Mouse (Mus musculus): ENCODE measurements around the gene Eif4b. TPM values are rescaled to one million over a fixed set of nuclear protein-coding genes. Genes with fewer than 3 reads are reported as not detected.

Gene Eif4b
- polyA plus RNA-seq, 1 experiment from 2014 or later: 133 TPM

- 19% methylated on average over 8 of the region's 8 CpGs for whole genome bisulfite sequencing
- H3K9me3 ChIP-seq: no peaks in the 10 kb centered on the region
- no peak for DNase-seq (ENCODE audit: low spot score)
- H3K4me3 ChIP-seq: peak overlapping the region; percentile 62
- H3K27ac ChIP-seq (replicated peaks): peak overlapping the region; percentile 94
- H3K36me3 ChIP-seq (replicated peaks): peaks cover 44% of the 10 kb centered on the region
- H3K27me3 ChIP-seq (replicated peaks; ENCODE audit: low read depth, poor library complexity, severe bottlenecking): peaks cover 29% of the 10 kb centered on the region
- peaks cover 77% of the 10 kb centered on the region for H3K4me1 ChIP-seq
Observed at GRCm38 (mm10) chr15:102099771-102100160, 26.2 kb downstream of the Eif4b start.

GRCm38 (mm10) chr15:102100161-102100981 lies 26.8 kb downstream of the Eif4b start, which contains the start of gene Tns2:
Gene Tns2, plus strand, starts transcription at chr15:102100413.
- Histone ChIP-seq H3K9me3 (no peaks in the 10 kb centered on the region), H3K27me3 (replicated peaks; ENCODE audit: low read depth, poor library complexity, severe bottlenecking) (peaks cover 35% of the 10 kb centered on the region), H3K36me3 (replicated peaks) (peaks cover 41% of the 10 kb centered on the region), H3K27ac (replicated peaks) (peak within 1 kb of the TSS; percentile 94), H3K4me3 (peak within 1 kb of the TSS; percentile 62), H3K4me1 (peaks cover 83% of the 10 kb centered on the region)
- WGBS: under 1% methylated on average over 80 of the region's 82 CpGs
- peak; percentile 82 for DNase-seq (ENCODE audit: low spot score)

- peaks cover 91% of the 10 kb centered on the region for H3K4me1 ChIP-seq
- peaks cover 41% of the 10 kb centered on the region for H3K36me3 ChIP-seq (replicated peaks)
- peak overlapping the region; percentile 62 for H3K4me3 ChIP-seq
- H3K9me3 ChIP-seq: no peaks in the 10 kb centered on the region
- H3K27ac ChIP-seq (replicated peaks): peak overlapping the region; percentile 94
- DNase-seq (ENCODE audit: low spot score): peak; percentile 50
- peaks cover 43% of the 10 kb centered on the region for H3K27me3 ChIP-seq (replicated peaks; ENCODE audit: low read depth, poor library complexity, severe bottlenecking)
- WGBS: 21% methylated on average over 10 of the region's 10 CpGs
Observed at GRCm38 (mm10) chr15:102100996-102101671, 27.6 kb downstream of the Eif4b start.

- Histone ChIP-seq H3K9me3 (no peaks in the 10 kb centered on the region), H3K27me3 (replicated peaks; ENCODE audit: low read depth, poor library complexity, severe bottlenecking) (peaks cover 51% of the 10 kb centered on the region), H3K36me3 (replicated peaks) (peaks cover 34% of the 10 kb centered on the region), H3K4me3 (peak overlapping the region; percentile 62), H3K27ac (replicated peaks) (peak overlapping the region; percentile 94), H3K4me1 (peaks cover 99% of the 10 kb centered on the region)
- DNase-seq (ENCODE audit: low spot score): no peak
- WGBS: 23% methylated on average over 11 of the region's 11 CpGs
Observed at GRCm38 (mm10) chr15:102101672-102102541, 28.3 kb downstream of the Eif4b start.

GRCm38 (mm10) chr15:102102548-102103121 lies 29.1 kb downstream of the Eif4b start:
- Histone ChIP-seq H3K9me3 (no peaks in the 10 kb centered on the region), H3K27me3 (replicated peaks; ENCODE audit: low read depth, poor library complexity, severe bottlenecking) (peaks cover 58% of the 10 kb centered on the region), H3K36me3 (replicated peaks) (peaks cover 30% of the 10 kb centered on the region), H3K4me1 (peaks cover 100% of the 10 kb centered on the region), H3K27ac (replicated peaks) (peak overlapping the region; percentile 94), H3K4me3 (peak overlapping the region; percentile 62)
- 4% methylated on average over 6 of the region's 6 CpGs for WGBS
- DNase-seq (ENCODE audit: low spot score): peak; percentile 73

GRCm38 (mm10) chr15:102103371-102103946 lies 29.9 kb downstream of the Eif4b start:
- H3K27me3 ChIP-seq (replicated peaks; ENCODE audit: low read depth, poor library complexity, severe bottlenecking): peaks cover 66% of the 10 kb centered on the region
- peaks cover 23% of the 10 kb centered on the region for H3K36me3 ChIP-seq (replicated peaks)
- DNase-seq (ENCODE audit: low spot score): peak; percentile 58
- H3K9me3 ChIP-seq: no peaks in the 10 kb centered on the region
- WGBS: 2% methylated on average over 14 of the region's 14 CpGs
- H3K4me3 ChIP-seq: peak overlapping the region; percentile 62
- peak overlapping the region; percentile 94 for H3K27ac ChIP-seq (replicated peaks)
- peaks cover 100% of the 10 kb centered on the region for H3K4me1 ChIP-seq

- peak; percentile 69 for DNase-seq (ENCODE audit: low spot score)
- peaks cover 23% of the 10 kb centered on the region for H3K36me3 ChIP-seq (replicated peaks)
- H3K4me1 ChIP-seq: peaks cover 100% of the 10 kb centered on the region
- WGBS: 10% methylated on average over 12 of the region's 12 CpGs
- H3K4me3 ChIP-seq: peak overlapping the region; percentile 62
- peaks cover 69% of the 10 kb centered on the region for H3K27me3 ChIP-seq (replicated peaks; ENCODE audit: low read depth, poor library complexity, severe bottlenecking)
- peak overlapping the region; percentile 94 for H3K27ac ChIP-seq (replicated peaks)
- no peaks in the 10 kb centered on the region for H3K9me3 ChIP-seq
Observed at GRCm38 (mm10) chr15:102103947-102104555, 30.5 kb downstream of the Eif4b start.

GRCm38 (mm10) chr15:102105360-102105759 lies 31.8 kb downstream of the Eif4b start:
- Histone ChIP-seq H3K27me3 (replicated peaks; ENCODE audit: low read depth, poor library complexity, severe bottlenecking) (peaks cover 69% of the 10 kb centered on the region), H3K4me3 (0 out of 2 replicates have a peak overlapping the region, but pooled peaks have one; percentile 13), H3K36me3 (replicated peaks) (peaks cover 34% of the 10 kb centered on the region), H3K4me1 (peaks cover 92% of the 10 kb centered on the region), H3K27ac (replicated peaks) (no peak overlapping the region), H3K9me3 (no peaks in the 10 kb centered on the region)
- 60% methylated on average over 5 of the region's 5 CpGs for WGBS
- DNase-seq (ENCODE audit: low spot score): no peak

- peaks cover 41% of the 10 kb centered on the region for H3K36me3 ChIP-seq (replicated peaks)
- H3K4me1 ChIP-seq: peaks cover 90% of the 10 kb centered on the region
- peak overlapping the region; percentile 55 for H3K4me3 ChIP-seq
- no peaks in the 10 kb centered on the region for H3K9me3 ChIP-seq
- H3K27ac ChIP-seq (replicated peaks): no peak overlapping the region
- 27% methylated on average over 18 of the region's 18 CpGs for WGBS
- H3K27me3 ChIP-seq (replicated peaks; ENCODE audit: low read depth, poor library complexity, severe bottlenecking): peaks cover 67% of the 10 kb centered on the region
- DNase-seq (ENCODE audit: low spot score): peak; percentile 58
Observed at GRCm38 (mm10) chr15:102105764-102106730, 32.5 kb downstream of the Eif4b start.

- no peaks in the 10 kb centered on the region for H3K9me3 ChIP-seq
- DNase-seq (ENCODE audit: low spot score): peak; percentile 71
- peaks cover 49% of the 10 kb centered on the region for H3K36me3 ChIP-seq (replicated peaks)
- H3K27me3 ChIP-seq (replicated peaks; ENCODE audit: low read depth, poor library complexity, severe bottlenecking): peaks cover 59% of the 10 kb centered on the region
- 9% methylated on average over 38 of the region's 38 CpGs for WGBS
- H3K4me3 ChIP-seq: peak overlapping the region; percentile 55
- peaks cover 84% of the 10 kb centered on the region for H3K4me1 ChIP-seq
- no peak overlapping the region; the same call in 1 of the 2 replicates for H3K27ac ChIP-seq (replicated peaks)
Observed at GRCm38 (mm10) chr15:102106754-102107456, 33.3 kb downstream of the Eif4b start.

Data from embryonic facial prominence, embryonic 10.5 days (tissue).